ENCODE assay signal across 26 mouse cellular contexts in genomic region chr3:134578759-134579158, GRCm38 (mm10).
DNase-seq lines count a peak whose midpoint lies in the region; ATAC-seq lines count a peak whose summit lies in the region.
"Had no signal": no experiment of that assay in that cellular context is flagged by ENCODE, and none has a peak within 500 bp of the region (broad histone marks: within the 10 kb centered on the region; RNA-seq: fewer than 3 reads in every experiment).

No protein-coding gene starts in this region.

- no peak overlapping the region for H3K4me3 ChIP-seq in forebrain, embryonic 11.5 days (ENCODE audit: low read depth, low read length)
- H3K4me3 ChIP-seq in forebrain, embryonic 10.5 days = no peak overlapping the region
- H3K4me3 ChIP-seq in megakaryocyte, embryonic 14.5 days (replicated peaks) = peak overlapping the region; percentile 12
- no peak overlapping the region for H3K4me3 ChIP-seq in midbrain, embryonic 12.5 days
- no peak overlapping the region for H3K4me3 ChIP-seq in midbrain, embryonic 10.5 days
- H3K4me3 ChIP-seq in neural tube, embryonic 11.5 days (ENCODE audit: low read depth, low read length) = no peak overlapping the region
- H3K4me3 ChIP-seq: embryonic facial prominence, embryonic 10.5 days; embryonic facial prominence, embryonic 12.5 days; forebrain, embryonic 13.5 days; forebrain, embryonic 15.5 days had no signal

- no peak overlapping the region for H3K4me2 ChIP-seq in forebrain, embryonic 11.5 days (ENCODE audit: low read depth, low read length, severe bottlenecking)
- H3K4me2 ChIP-seq in midbrain, embryonic 12.5 days (replicated peaks) = no peak overlapping the region
- no peak overlapping the region for H3K4me2 ChIP-seq in neural tube, embryonic 11.5 days (ENCODE audit: low read depth)
- H3K4me2 ChIP-seq: embryonic facial prominence, embryonic 12.5 days; forebrain, embryonic 13.5 days; forebrain, embryonic 15.5 days had no signal

- H3K4me1 ChIP-seq in forebrain, embryonic 11.5 days (replicated peaks; ENCODE audit: control insufficient read depth, insufficient read depth, low read length) = no peaks in the 10 kb centered on the region
- no peaks in the 10 kb centered on the region for H3K4me1 ChIP-seq in forebrain, embryonic 10.5 days
- H3K4me1 ChIP-seq in megakaryocyte, embryonic 14.5 days = no peaks in the 10 kb centered on the region
- no peaks in the 10 kb centered on the region for H3K4me1 ChIP-seq in midbrain, embryonic 12.5 days
- H3K4me1 ChIP-seq in midbrain, embryonic 10.5 days = no peaks in the 10 kb centered on the region
- H3K4me1 ChIP-seq in neural tube, embryonic 11.5 days (ENCODE audit: control insufficient read depth, insufficient read depth, low read length) = no peaks in the 10 kb centered on the region
- H3K4me1 ChIP-seq: embryonic facial prominence, embryonic 10.5 days; embryonic facial prominence, embryonic 12.5 days; forebrain, embryonic 13.5 days; forebrain, embryonic 15.5 days had no signal

- no peak overlapping the region for H3K9ac ChIP-seq in forebrain, embryonic 11.5 days (ENCODE audit: low read length)
- H3K9ac ChIP-seq in midbrain, embryonic 12.5 days (replicated peaks) = no peak overlapping the region
- no peak overlapping the region for H3K9ac ChIP-seq in neural tube, embryonic 11.5 days (ENCODE audit: low read length)
- H3K9ac ChIP-seq: embryonic facial prominence, embryonic 12.5 days; forebrain, embryonic 13.5 days; forebrain, embryonic 15.5 days had no signal

- ATAC-seq in forebrain, embryonic 11.5 days (replicated peaks; ENCODE audit: low FRiP score) = 0 out of 2 replicates have a peak, but pooled peaks have one; percentile 46
- no peak for ATAC-seq in megakaryocyte, adult 5-6 weeks (ENCODE audit: poor library complexity, severe bottlenecking)
- peak; percentile 58 for ATAC-seq in midbrain, embryonic 12.5 days (ENCODE audit: low FRiP score, low read depth)
- peak; percentile 6; the same call in 1 of the 2 replicates for ATAC-seq in neural tube, embryonic 11.5 days (ENCODE audit: insufficient read depth, low FRiP score, low TSS enrichment)
- ATAC-seq: activated CD4-positive, CD25-positive, alpha-beta regulatory T cell, adult 4 months; CD4-positive, CD25-positive, alpha-beta regulatory T cell, adult 4 months; forebrain, embryonic 15.5 days; Patski had no signal

- no peaks in the 10 kb centered on the region for H3K27me3 ChIP-seq in forebrain, embryonic 11.5 days (ENCODE audit: control insufficient read depth, insufficient read depth, low read length)
- no peaks in the 10 kb centered on the region for H3K27me3 ChIP-seq in forebrain, embryonic 10.5 days (ENCODE audit: poor library complexity, severe bottlenecking)
- no peaks in the 10 kb centered on the region for H3K27me3 ChIP-seq in megakaryocyte, embryonic 14.5 days (replicated peaks)
- H3K27me3 ChIP-seq in midbrain, embryonic 12.5 days = no peaks in the 10 kb centered on the region
- no peaks in the 10 kb centered on the region for H3K27me3 ChIP-seq in midbrain, embryonic 10.5 days (ENCODE audit: low read depth, poor library complexity, severe bottlenecking)
- no peaks in the 10 kb centered on the region for H3K27me3 ChIP-seq in neural tube, embryonic 11.5 days (ENCODE audit: control insufficient read depth, insufficient read depth, low read length)
- H3K27me3 ChIP-seq: CH12.LX; embryonic facial prominence, embryonic 12.5 days; forebrain, embryonic 13.5 days; forebrain, embryonic 15.5 days; Patski had no signal

- H3K36me3 ChIP-seq in forebrain, embryonic 11.5 days (ENCODE audit: control insufficient read depth, insufficient read depth, low read length) = no peaks in the 10 kb centered on the region
- H3K36me3 ChIP-seq in forebrain, embryonic 10.5 days (replicated peaks) = no peaks in the 10 kb centered on the region
- no peaks in the 10 kb centered on the region for H3K36me3 ChIP-seq in megakaryocyte, embryonic 14.5 days (replicated peaks; ENCODE audit: low read length)
- no peaks in the 10 kb centered on the region for H3K36me3 ChIP-seq in midbrain, embryonic 12.5 days
- H3K36me3 ChIP-seq in midbrain, embryonic 10.5 days = no peaks in the 10 kb centered on the region
- no peaks in the 10 kb centered on the region for H3K36me3 ChIP-seq in neural tube, embryonic 11.5 days (ENCODE audit: control insufficient read depth, insufficient read depth, low read length)
- H3K36me3 ChIP-seq: embryonic facial prominence, embryonic 10.5 days; embryonic facial prominence, embryonic 12.5 days; forebrain, embryonic 15.5 days; G1E had no signal

- DNase-seq in forebrain, embryonic 11.5 days (ENCODE audit: low spot score) = no peak
- DNase-seq in forebrain, embryonic 10.5 days (ENCODE audit: extremely low spot score, low spot score) = no peak
- no peak for DNase-seq in midbrain, embryonic 10.5 days (ENCODE audit: low spot score)
- DNase-seq in neural tube, embryonic 11.5 days (ENCODE audit: low spot score) = no peak
- DNase-seq in neural tube, embryonic 10.5 days (ENCODE audit: extremely low spot score, low spot score) = no peak
- DNase-seq: adrenal gland, adult 8-10 months; adrenal gland, postnatal 14 days; adrenal gland, postnatal 36 days; B cell, adult 2 months; cerebellum, adult 11-12 months; cerebellum, adult 2 months; cerebellum, adult 9-10 months; cerebellum, postnatal 10 days; cerebellum, postnatal 25 days had no signal

- 96% methylated on average over 3 of the region's 3 CpGs for WGBS in forebrain, embryonic 11.5 days
- 91% methylated on average over 3 of the region's 3 CpGs for WGBS in forebrain, embryonic 10.5 days
- 92% methylated on average over 3 of the region's 3 CpGs for WGBS in midbrain, embryonic 12.5 days
- 94% methylated on average over 3 of the region's 3 CpGs for WGBS in midbrain, embryonic 10.5 days
- WGBS in neural tube, embryonic 11.5 days = 100% methylated on average over 3 of the region's 3 CpGs

- no peak overlapping the region for H3K27ac ChIP-seq in forebrain, embryonic 11.5 days (ENCODE audit: low read depth, low read length)
- H3K27ac ChIP-seq in forebrain, embryonic 10.5 days = no peak overlapping the region
- no peak overlapping the region for H3K27ac ChIP-seq in midbrain, embryonic 12.5 days (replicated peaks)
- no peak overlapping the region for H3K27ac ChIP-seq in midbrain, embryonic 10.5 days (replicated peaks)
- no peak overlapping the region for H3K27ac ChIP-seq in neural tube, embryonic 11.5 days (ENCODE audit: low read depth, low read length)
- H3K27ac ChIP-seq: embryonic facial prominence, embryonic 10.5 days; embryonic facial prominence, embryonic 12.5 days; forebrain, embryonic 13.5 days; forebrain, embryonic 15.5 days had no signal

- H3K9me3 ChIP-seq in forebrain, embryonic 11.5 days (ENCODE audit: control insufficient read depth, low read length) = no peaks in the 10 kb centered on the region
- H3K9me3 ChIP-seq in forebrain, embryonic 10.5 days = no peaks in the 10 kb centered on the region
- peaks cover 11% of the 10 kb centered on the region for H3K9me3 ChIP-seq in megakaryocyte, embryonic 14.5 days
- no peaks in the 10 kb centered on the region for H3K9me3 ChIP-seq in midbrain, embryonic 12.5 days
- H3K9me3 ChIP-seq in midbrain, embryonic 10.5 days (replicated peaks) = no peaks in the 10 kb centered on the region
- H3K9me3 ChIP-seq in neural tube, embryonic 11.5 days (ENCODE audit: control insufficient read depth, low read length) = no peaks in the 10 kb centered on the region
- H3K9me3 ChIP-seq: embryonic facial prominence, embryonic 10.5 days; embryonic facial prominence, embryonic 12.5 days; forebrain, embryonic 15.5 days had no signal
